Mouse (Mus musculus) E14TG2a.4 (cell line): ENCODE results near the gene Smbd1.

Experiments
- CTCF ChIP-seq: conservative IDR thresholded peaks from 2 replicates; pipeline ENCODE4 v1.5.1; 2014; ENCODE audit warnings: low read length
- NANOG ChIP-seq: IDR thresholded peaks from 2 replicates; pipeline ENCODE4 v1.6.1; 2014; ENCODE audit warnings: borderline replicate concordance, low read length, mixed read lengths
- POU5F1 ChIP-seq: IDR thresholded peaks from 2 replicates; pipeline ENCODE4 v1.6.1; 2014; ENCODE audit warnings: low read length, borderline replicate concordance

GRCm38 (mm10) chr16:32803901-32804300, 6.4 kb downstream of the Smbd1 start:
- no peak for TF ChIP-seq CTCF
- no peak for TF ChIP-seq NANOG
- no peak for TF ChIP-seq POU5F1
